In the genomic region with DNA sequence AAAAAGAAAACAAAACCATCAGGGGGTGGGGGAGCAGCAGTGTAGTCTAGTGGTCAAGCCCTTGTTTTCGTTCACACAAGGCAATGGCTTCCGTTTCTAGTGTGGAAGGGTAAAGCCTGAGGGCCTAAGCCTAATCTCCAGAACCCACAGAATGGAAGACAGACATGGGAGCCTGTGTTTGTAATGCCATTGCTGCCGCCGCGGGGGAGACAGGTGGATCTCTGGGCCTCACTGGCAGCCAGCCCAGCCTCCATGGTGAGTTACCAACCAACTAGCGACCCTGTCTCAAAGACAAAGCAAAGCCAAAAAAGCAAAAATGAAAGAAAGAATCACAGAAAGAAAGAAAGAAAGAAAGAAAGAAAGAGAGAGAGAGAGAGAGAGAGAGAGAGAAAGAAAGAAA, we compare ENCODE assay signal across 16 mouse cellular contexts. TPM values are rescaled to one million over a fixed set of nuclear protein-coding genes. Genes with fewer than 3 reads are reported as not detected.
DNase-seq lines count a peak whose midpoint lies in the region; TF ChIP-seq lines count a peak whose summit lies in the region.
"Had no signal": no experiment of that assay in that cellular context is flagged by ENCODE, and none has a peak within 500 bp of the region (broad histone marks: within the 10 kb centered on the region; RNA-seq: fewer than 3 reads in every experiment).

No protein-coding gene starts in this region.

- TF ChIP-seq CTCF in brain, embryonic 14.5 days (IDR thresholded peaks at IDR 0.05; ENCODE audit: borderline replicate concordance, extremely low read depth, insufficient read depth, insufficient read length): no peak

- DNase-seq in cerebellum, adult 11-12 months: peak; percentile 32
- DNase-seq in cerebellum, postnatal 4 days (ENCODE audit: low spot score in 2 of 2): no peak
- DNase-seq in cerebellum, postnatal 25 days: peak; percentile 50 to 75
- no peak for DNase-seq in cerebellum, adult 11 months
- DNase-seq in heart, adult 11 months: peak; percentile 68
- DNase-seq in heart, adult 9 months (ENCODE audit: low spot score in 2 of 2): no peak
- peak; percentile 60 for DNase-seq in brain, embryonic 14.5 days (ENCODE audit: low read depth)
- DNase-seq: adrenal gland, adult 8-10 months; adrenal gland, postnatal 36 days; B cell, adult 2 months; gastrocnemius, postnatal 14 days; heart, postnatal 10 days; heart, postnatal 4 days; kidney, adult 18-20 months had no signal

- no peak for TF ChIP-seq POLR2A in brain, embryonic 14.5 days (IDR thresholded peaks at IDR 0.05; ENCODE audit: borderline replicate concordance, extremely low read depth, insufficient read depth, insufficient read length, poor library complexity, severe bottlenecking)

RNA-seq across cellular contexts. Expression of a gene that starts 2.9 kb away (rescaled TPM):
- polyA plus RNA-seq in brain, embryonic 14.5 days (2012; rRNA removed): 3.7 and 4.4 TPM in 2 replicates
- polyA plus RNA-seq: erythroblast, embryonic 14.5 days; G1E had no signal

Comparison
In these comparisons a context has a peak if more than half of its experiments do, and no peak if none do; other contexts are left out.
1. DNase-seq: peak in cerebellum, adult 11-12 months (single experiment), cerebellum, postnatal 25 days (2 of 2), heart, adult 11 months (single experiment) and brain, embryonic 14.5 days (single experiment); none in cerebellum, postnatal 4 days (0 of 2), cerebellum, adult 11 months (single experiment) and heart, adult 9 months (0 of 2).